Mouse (Mus musculus): Measurements from ENCODE around the gene Setd2.

Setd2 gene

DNA sequence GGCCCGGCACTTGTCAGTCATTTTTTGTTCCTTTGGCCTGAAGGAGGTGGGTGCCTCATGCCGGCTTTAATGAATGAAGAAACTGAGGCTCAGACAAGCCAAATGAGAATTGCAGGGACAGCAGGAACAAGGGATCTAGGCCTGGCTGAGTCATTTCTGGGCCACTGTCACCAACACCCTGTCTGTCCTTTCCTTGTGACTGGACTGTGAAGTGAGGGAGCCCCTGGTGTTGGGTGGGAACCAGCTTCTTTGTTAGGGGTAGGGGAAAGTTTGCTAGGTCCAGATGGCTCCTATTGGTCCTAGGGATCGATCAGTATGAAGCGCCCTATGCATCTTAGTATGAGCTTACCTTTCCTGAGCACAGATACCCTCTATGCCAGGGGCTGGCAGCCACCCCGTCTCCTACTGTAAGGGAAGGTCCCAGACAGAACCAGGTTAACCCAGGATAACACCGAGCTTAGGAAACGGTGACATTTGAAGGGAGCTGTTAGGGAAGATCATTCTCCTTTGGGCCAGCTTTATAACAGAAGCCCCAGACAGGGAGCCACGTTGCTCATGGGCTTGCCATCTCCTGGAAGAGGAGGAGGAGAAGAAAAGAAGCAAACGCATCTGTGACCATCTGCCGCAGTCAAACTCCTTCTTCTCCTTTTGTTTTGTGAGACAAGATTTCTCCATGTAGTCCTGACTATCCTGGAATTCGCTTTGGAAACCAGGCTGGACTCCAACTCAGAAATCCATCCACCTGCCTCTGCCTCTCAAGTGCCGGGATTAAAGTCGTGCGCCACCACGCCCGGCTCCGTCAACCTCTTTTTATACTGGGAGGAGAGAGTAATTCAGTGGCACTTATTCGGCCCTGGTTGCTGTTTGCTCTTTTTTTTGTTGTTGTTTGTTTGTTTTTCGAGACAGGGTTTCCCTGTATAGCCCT is 122.6 kb downstream of the Setd2 start:
- DNase-seq (ENCODE audit: low spot score in 2 of 2) = no peak

DNA sequence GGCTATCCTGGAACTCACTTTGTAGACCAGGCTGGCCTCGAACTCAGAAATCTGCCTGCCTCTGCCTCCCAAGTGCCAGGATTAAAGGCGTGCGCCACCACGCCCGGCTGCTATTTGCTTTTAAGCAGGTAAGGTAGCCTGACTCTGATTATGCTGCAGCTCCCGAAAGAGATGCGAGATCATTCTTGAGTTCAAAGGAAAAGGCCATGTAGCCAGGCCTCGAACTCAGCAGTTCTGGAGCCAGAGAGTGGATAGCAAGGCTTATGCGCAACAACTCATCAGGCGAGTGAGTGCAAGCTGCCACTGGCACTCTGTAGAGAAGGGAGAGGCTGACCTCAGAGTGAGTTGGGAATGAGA is 123.2 kb downstream of the Setd2 start:
- DNase-seq (ENCODE audit: low spot score in 2 of 2) = no peak

DNA sequence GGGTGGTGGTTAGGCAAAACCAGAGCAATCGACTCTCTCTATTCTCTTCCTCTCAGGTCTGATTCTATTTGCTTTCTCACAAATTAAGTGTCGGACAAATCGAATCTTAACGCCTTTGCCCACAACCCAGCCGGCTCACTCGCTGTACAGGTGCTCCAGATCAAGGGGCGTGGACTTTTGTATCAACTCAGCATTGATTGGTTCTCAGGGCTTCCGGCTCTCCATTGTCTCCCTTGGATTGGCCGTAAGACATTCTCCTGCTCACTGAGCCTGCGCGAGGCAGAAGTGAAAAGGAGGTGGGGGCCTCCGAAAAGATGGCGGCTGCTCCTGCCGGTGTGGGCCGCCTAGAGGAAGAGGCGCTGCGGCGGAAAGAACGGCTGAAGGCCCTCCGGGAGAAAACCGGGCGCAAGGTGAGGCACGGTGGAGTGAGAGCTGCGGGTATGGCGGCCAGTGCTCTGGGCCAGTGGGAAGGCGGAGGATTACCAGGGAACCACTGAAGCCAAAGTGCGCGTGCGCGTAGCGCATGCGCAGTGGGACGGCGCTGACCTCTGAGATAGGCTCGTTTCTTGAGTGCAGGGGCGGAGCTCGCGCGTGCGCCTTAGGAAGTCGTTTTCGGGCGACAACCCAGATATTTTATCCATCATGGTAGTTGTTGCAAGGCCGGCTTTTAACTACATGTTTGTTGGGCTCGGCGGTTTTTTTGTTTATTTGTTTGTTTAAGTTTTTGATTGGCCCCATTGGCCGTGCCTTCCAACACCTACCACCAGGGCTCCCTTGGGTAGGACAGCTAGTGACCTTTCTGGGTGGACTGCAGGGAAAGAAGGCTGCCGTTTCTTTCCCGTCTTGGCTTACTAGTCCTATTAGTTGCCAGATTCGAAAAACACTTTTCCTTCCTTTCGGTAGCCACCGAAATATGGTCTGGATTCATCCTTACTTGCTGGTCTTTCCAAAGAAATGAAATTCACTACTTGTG is 124.1 kb downstream of the Setd2 start, which contains the start of gene Ccdc12:
Ccdc12 (plus strand) TSS at position 255 of the 973 bp plus-strand sequence.
- DNase-seq (ENCODE audit: low spot score in 2 of 2) = peak; percentile 92 to 94

DNA sequence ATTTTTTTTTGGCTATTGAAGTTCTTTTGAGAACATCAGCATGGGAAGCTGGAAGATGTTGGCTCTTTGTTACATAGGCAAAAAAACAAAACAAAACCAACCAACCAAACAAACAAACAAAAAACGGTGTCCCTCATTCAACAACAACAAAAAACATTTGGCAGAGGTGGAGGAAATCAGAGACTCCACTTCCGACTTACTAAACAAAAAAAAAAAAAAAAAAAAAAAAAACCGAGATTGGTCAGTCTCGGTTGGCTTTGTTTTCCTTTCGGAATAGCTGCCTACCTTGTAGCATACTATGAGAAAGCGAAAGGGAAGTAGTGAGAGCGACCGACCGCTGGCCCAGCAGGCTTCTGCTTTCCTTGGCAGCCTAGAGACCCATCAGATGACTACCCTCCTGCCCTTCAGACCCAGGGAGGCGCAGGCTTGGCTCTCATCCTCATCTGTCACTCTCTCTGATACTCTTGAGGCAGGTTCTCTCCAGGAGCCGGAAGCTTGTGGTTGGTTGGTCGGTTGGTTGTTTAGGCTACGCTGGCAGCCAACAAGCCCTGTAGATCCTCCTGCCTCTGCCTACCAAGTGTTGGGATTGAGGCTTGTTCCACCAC is 125.2 kb downstream of the Setd2 start:
- no peak for DNase-seq (ENCODE audit: low spot score in 2 of 2)

DNA sequence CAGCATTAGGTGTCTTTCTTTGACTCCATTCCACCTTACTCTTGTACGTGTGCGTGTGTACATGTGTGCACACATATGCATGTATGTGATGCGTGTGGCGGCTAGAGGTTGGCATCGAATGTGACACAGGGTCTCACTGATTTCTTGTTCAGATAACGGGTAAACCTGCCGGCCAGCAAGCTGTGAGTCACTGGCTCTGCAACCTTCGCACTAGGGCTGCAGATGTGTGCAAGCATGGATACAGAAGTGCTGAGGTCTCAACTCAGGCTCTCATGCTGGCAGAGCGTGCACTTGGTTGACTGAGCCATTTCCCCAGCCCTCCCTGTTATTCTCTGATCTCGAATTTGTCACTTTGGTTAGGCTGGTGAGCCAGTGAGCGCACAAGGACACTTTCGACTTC is 127.1 kb downstream of the Setd2 start:
- no peak for DNase-seq (ENCODE audit: low spot score in 2 of 2)

DNA sequence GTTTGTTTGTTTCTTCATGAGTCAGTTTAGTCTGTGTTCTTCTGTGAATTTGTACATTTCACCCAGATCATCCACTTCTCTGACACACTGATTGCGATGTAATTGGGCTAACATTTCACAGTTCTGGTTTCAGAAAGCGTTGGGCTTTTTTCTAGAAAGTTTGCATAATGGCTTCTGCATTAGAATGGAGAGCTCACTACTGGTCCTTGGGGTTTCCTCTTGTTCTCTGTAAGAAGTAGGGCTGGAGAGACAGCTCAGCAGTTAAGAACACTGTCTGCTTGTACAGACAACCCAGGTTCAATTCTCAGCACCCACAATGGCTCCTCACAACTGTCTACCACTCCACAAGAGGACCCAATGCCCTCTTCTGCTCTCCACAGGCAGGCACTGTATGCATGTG is 127.8 kb downstream of the Setd2 start:
- DNase-seq (ENCODE audit: low spot score in 2 of 2) = no peak

DNA sequence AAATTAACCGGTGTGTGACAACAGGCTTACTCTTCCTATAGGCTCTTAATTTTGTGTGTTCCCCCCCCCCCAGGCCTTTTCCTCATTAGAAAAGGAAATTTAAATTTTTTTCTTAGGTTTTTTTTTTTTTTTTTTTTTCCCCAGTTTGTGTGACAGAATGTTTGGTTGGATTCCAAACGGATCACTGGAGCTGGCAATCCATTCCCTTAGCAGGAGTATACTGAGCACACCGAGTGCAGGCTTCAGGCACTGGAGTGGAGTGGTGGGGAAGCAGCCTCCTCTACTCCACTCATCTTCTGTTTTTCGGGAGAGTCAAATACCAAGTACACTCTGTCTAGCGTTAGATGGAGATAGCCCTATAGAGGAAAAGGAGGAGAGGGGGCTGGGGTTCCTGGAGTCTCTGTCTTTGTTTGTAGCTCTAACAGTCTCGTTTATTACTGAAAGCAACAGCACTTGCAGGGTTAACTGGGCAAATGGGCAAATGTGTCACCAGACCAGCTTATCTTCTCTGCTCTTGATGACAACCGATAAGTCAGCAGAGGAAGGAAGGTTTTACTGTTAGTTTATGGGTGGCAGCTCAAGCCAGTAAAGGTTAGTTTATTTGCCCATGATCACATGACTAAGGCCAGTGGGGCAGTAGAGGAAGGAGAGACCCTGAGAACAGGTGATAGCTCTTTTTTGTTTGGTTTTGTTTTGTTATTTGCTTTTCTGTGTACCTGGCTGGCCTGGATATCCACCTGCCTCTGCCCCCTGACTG is 128.6 kb downstream of the Setd2 start:
- DNase-seq (ENCODE audit: low spot score in 2 of 2) = no peak

DNA sequence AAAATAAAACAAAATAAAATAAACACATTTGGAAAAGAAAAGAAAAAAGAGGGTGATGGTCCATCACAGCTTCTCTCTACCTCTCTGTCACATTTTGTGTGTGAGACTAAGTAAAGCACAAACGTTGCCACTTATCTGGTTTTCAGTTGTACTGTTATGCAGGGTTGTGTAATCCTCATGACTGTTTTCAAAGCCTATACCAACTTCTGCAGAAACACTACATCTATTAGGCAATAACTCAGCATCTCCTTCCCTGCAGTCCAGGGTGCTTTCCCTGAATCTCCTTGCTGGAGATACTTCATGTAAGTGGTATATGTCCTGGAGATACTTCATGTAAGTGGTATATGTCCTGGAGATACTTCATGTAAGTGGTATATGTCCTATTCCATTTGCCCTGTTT is 130.4 kb downstream of the Setd2 start:
- no peak for DNase-seq (ENCODE audit: low spot score in 2 of 2)

DNA sequence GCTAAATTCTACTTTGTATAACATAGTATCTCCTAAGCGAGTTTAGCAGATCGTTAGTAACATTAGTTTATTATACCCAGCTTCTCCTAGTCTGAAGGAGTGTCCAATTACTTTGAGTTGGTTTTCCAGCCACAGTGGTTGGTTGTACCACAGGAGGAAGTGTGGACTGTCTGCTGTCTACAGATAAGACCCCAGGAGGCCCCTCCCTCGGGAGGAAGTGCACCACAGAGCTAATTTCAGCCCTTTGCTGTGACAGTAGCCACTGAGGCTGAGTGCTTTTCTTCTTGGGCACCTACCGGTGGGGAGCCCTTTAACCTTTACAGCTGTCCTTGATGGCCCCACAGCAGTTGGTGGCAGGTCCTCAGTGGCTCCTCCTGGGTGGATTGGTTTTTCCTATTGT is 133.5 kb downstream of the Setd2 start:
- DNase-seq (ENCODE audit: low spot score in 2 of 2) = no peak

DNA sequence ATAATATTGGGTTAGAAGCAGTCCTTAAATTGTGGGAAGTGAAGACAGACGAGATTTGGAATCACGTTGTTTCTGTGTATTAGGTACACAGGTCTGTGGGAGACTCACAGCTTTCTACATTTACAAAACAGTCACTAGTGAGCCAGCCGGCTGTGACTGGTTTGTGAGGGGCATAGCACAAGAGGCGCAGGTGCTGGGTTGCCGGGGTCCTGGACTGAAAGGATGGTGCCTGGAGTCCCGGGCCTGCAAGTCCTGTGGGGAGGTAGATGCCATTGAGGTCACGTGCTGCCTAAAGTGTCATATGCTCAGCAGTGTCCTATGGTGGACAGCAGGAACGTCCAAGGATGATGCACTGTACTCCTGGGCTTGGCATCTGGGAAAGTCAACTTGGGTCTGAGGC is 134.0 kb downstream of the Setd2 start:
- DNase-seq (ENCODE audit: low spot score in 2 of 2) = no peak

DNA sequence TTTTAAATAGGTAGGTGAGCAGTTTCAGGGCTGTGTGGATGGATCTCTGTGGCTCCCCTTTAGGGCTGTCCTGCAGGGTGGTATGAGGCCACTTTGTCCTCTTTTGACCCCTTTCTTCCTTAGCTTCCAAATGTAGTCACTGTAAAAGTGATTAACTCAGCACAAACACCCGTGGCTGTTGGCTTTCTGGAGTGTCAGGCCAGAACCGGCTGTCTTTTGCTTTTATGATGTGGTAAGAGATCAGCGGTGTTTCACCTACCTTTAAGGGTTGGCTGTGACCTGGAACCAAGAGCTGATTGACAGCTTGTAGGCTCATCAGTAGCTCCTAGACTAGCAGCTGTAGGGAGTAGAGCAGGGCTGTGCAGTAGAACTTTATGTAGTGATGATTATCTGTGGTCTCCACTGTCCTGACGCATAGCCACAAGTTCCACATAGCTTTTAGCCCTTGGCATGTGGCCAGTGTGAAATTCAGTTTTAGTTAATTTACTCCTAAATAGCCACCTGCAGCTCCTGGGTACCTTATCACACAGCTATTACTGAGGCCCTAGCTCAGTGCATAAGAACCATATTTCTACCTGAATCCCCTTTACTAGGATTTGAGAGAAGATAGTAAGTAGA is 134.9 kb downstream of the Setd2 start:
- no peak for DNase-seq (ENCODE audit: low spot score in 2 of 2)

Measured in urinary bladder, postnatal 36 days (tissue).